Mouse (Mus musculus) embryonic facial prominence, embryonic 12.5 days (tissue): Measurements from ENCODE around the gene Tmem245. TPM values are rescaled to one million over a fixed set of nuclear protein-coding genes. Genes with fewer than 3 reads are reported as not detected.

ENCODE experiments used
- ATAC-seq: fragments of 200-750 bp; cut with Nextera tagmentation; 2 replicates; pipeline ENCODE4 v1.8.0; 2017; ENCODE audit not compliant: insufficient number of reproducible peaks, insufficient read depth, low FRiP score, low TSS enrichment
- H3K27ac ChIP-seq: fragments of 300-500 bp; sonication (generic); 2 replicates; pipeline ENCODE4 v1.5.1; 2016; ENCODE audit warnings: mild to moderate bottlenecking
- H3K27me3 ChIP-seq: fragments of 300-500 bp; sonication (generic); 2 replicates; pipeline ENCODE4 v1.6.1; 2016; ENCODE audit warnings: mild to moderate bottlenecking, moderate library complexity
- H3K36me3 ChIP-seq: fragments of 300-500 bp; sonication (generic); 2 replicates; pipeline ENCODE4 v1.6.1; 2016; ENCODE audit warnings: mild to moderate bottlenecking
- H3K4me1 ChIP-seq: fragments of 300-500 bp; sonication (generic); 2 replicates; pipeline ENCODE4 v1.6.1; 2016
- H3K4me2 ChIP-seq: fragments of 300-500 bp; sonication (generic); replicated peaks from 2 replicates; pipeline ENCODE4 v1.6.1; 2016; ENCODE audit warnings: mild to moderate bottlenecking, moderate library complexity
- H3K4me3 ChIP-seq: fragments of 300-500 bp; sonication (generic); 2 replicates; pipeline ENCODE4 v1.5.1; 2016; ENCODE audit warnings: mild to moderate bottlenecking
- H3K9ac ChIP-seq: fragments of 300-500 bp; sonication (generic); 2 replicates; pipeline ENCODE4 v1.6.1; 2016; ENCODE audit warnings: mild to moderate bottlenecking, moderate library complexity
- H3K9me3 ChIP-seq: fragments of 300-500 bp; sonication (generic); 2 replicates; pipeline ENCODE4 v1.6.1; 2016; ENCODE audit warnings: mild to moderate bottlenecking, moderate library complexity
- WGBS: fragments of 180-500 bp; shearing (Covaris S2); methylation state at CpG from one replicate; pipeline ENCODE4 v1.1.7; 2016; 5-methylcytosine and 5-hydroxymethylcytosine counted together
- polyA plus RNA-seq: library from polyadenylated mRNA; unstranded; fragments of >200 nt; fragmentation: Nextera tagmentation; extraction: Ambion mirVana; gene quantifications from 2 replicates; pipeline ENCODE4 v1.2.1, GENCODE M21; 2016

Tmem245 gene
- polyA plus RNA-seq, result 13.2 and 13.5 TPM in 2 replicates

GRCm38 (mm10) chr4:56946641-56947640 is at the start of gene Tmem245:
TSS of gene Tmem245 (minus strand) at chr4:56947437.
- Histone ChIP-seq H3K9ac (peak within 1 kb of the TSS; percentile 88), H3K4me3 (peak within 1 kb of the TSS; percentile 84), H3K36me3 (no peaks in the 10 kb centered on the region), H3K27me3 (no peaks in the 10 kb centered on the region), H3K9me3 (no peaks in the 10 kb centered on the region), H3K4me2 (peak within 1 kb of the TSS; percentile 78), H3K4me1 (peaks cover 33% of the 10 kb centered on the region), H3K27ac (peak within 1 kb of the TSS; percentile 88)
- WGBS, result under 1% methylated on average over 107 of the region's 107 CpGs
- ATAC-seq, result peak; percentile 94

- Histone ChIP-seq H3K9me3 (no peaks in the 10 kb centered on the region), H3K27ac (no peak overlapping the region), H3K9ac (no peak overlapping the region), H3K36me3 (no peaks in the 10 kb centered on the region), H3K4me3 (no peak overlapping the region), H3K27me3 (peaks cover 34% of the 10 kb centered on the region), H3K4me2 (no peak overlapping the region), H3K4me1 (0 out of 2 replicates have a peak, but pooled peaks cover 5% of the 10 kb centered on the region)
- no peak for ATAC-seq
- WGBS, result 85% methylated on average over 7 of the region's 7 CpGs
Observed at GRCm38 (mm10) chr4:56993331-56993730, 46.1 kb upstream of the Tmem245 start.

DNA sequence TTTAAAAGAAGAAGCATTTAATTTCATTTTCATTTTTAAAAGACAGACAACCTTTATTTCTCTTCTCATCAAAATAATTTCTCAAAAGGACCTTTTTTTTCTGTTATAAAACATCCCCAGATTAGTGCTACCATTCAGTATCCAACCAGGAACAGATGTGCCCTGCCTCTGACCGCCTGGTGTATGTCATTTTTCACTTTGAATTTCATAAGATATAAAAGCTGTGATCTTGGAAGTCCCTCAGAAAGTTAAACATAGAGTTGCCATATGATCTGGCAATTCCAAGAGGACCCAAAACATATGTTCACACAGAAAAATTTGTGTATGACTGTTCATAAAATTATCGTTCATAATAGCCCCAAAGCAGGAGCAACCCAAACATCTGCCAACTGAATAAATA is 44.7 kb upstream of the Tmem245 start:
- H3K27me3 ChIP-seq, result peaks cover 37% of the 10 kb centered on the region
- no peak for ATAC-seq
- WGBS, result 56% methylated on average over 2 of the region's 2 CpGs

DNA sequence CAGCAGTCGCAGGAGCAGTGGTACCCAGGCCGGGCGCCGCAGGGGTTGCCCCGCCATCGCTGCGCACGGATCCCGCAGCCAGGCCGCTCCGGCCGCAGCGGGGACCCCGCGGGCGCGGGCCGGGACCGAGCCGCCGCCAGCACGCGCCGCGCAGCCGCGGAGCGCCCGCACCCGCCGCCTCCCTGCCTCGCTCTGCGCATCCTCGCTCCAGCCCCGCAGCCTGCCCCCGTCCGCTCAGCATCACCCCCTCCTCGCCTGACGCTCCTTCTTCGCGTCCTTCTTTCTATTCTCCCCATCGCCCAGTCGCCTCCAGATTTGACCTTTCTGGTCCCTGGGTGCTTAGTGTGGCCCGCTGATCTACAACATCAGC is 43.0 kb upstream of the Tmem245 start, which contains the start of gene Frrs1l:
Gene Frrs1l, minus strand, starts transcription at position 177 of the 370 bp plus-strand sequence.
- H3K4me1 ChIP-seq, result 0 out of 2 replicates have a peak, but pooled peaks cover 5% of the 10 kb centered on the region
- no peak within 1 kb of the TSS for H3K27ac ChIP-seq
- H3K36me3 ChIP-seq, result no peaks in the 10 kb centered on the region
- H3K9ac ChIP-seq, result peak within 1 kb of the TSS; percentile 77
- peak; percentile 77; the same call in 1 of the 2 replicates for ATAC-seq
- H3K4me2 ChIP-seq, result peak within 1 kb of the TSS; percentile 97
- no peaks in the 10 kb centered on the region for H3K9me3 ChIP-seq
- H3K4me3 ChIP-seq, result peak within 1 kb of the TSS; percentile 75
- WGBS, result 1% methylated on average over 42 of the region's 44 CpGs
- H3K27me3 ChIP-seq, result peaks cover 33% of the 10 kb centered on the region

More for the DNA sequence above, 44.7 kb upstream of the Tmem245 start:
- Histone ChIP-seq H3K4me3 (no peak overlapping the region), H3K27ac (no peak overlapping the region), H3K9ac (no peak overlapping the region), H3K4me2 (no peak overlapping the region), H3K9me3 (no peaks in the 10 kb centered on the region), H3K4me1 (0 out of 2 replicates have a peak, but pooled peaks cover 5% of the 10 kb centered on the region), H3K36me3 (no peaks in the 10 kb centered on the region)

DNA sequence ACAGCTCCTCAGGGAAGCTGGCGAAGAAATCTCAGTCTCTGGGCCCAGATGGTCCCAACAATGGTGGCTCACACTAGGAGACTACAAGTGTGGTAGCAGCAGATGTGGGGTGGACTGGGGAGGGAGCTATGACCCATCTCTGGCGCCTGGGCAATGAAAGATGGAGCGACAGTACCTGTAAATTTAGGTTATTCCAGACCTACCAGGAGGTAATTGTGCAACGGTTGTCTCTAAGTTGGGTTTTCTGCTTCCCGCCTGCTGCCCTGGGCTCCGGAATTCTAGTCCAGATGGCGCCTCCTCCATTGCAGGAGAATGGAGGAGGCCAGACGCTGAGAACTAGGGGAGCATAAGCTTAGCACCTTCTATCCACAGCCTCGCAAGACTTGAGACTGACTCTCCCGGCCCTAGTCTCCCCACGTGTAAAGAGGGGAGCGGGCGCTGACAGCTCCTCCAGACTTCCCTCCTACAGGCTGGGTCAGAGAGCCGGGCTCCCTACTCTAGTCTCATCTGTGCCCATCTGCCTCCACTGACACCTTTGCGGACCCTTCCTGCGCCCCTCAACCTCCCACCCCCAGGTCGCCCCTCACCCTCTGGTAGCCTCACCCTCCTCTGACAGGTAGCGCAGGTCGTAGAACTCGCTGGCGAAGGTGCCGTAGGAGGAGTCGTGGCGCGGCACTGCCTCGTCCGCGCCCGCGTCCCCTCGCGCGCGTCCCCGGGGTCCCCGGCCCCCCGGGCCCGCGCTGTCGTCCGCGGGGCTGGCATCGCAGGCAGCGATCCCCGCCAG is 42.4 kb upstream of the Tmem245 start:
- Histone ChIP-seq H3K4me1 (0 out of 2 replicates have a peak, but pooled peaks cover 5% of the 10 kb centered on the region), H3K9ac (peak overlapping the region; percentile 77), H3K4me2 (peak overlapping the region; percentile 97), H3K27me3 (peaks cover 33% of the 10 kb centered on the region), H3K27ac (no peak overlapping the region), H3K4me3 (peak overlapping the region; percentile 75), H3K9me3 (no peaks in the 10 kb centered on the region), H3K36me3 (no peaks in the 10 kb centered on the region)
- 2% methylated on average over 32 of the region's 45 CpGs for WGBS
- 0 out of 2 replicates have a peak, but pooled peaks have one; percentile 47 for ATAC-seq

DNA sequence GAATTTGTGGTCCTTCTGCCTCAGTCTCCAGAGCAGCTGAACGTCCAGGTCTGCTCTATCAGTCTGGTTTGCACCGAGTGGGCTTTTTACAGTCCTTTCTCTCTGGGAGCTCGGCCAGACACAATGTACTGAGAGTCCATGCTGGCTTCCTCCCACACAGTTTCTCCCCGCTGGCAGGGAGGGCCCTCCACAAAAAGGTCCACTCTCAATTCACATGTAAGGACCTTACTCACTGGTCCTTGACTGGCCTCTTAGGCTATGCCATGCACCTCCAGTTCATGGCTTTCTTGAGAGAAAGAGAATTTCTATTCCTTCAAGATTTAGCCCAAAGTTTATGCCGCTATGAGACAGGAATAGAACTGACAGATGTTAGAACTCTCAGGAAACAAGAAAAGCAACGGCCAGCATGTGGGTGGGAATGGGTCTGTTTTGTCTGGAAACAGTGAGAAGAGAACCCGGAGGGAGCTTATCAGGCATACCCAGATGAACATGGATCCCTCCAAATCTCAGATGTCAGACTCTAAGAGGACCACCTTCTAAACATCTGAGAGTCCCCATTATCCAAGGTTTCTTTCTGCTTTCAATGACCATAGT is 18.4 kb upstream of the Tmem245 start:
- H3K4me1 ChIP-seq, result no peaks in the 10 kb centered on the region
- no peak overlapping the region for H3K9ac ChIP-seq
- ATAC-seq, result no peak
- WGBS, result 78% methylated on average over 7 of the region's 7 CpGs
- H3K27me3 ChIP-seq, result no peaks in the 10 kb centered on the region
- no peak overlapping the region for H3K27ac ChIP-seq
- no peak overlapping the region for H3K4me3 ChIP-seq
- H3K4me2 ChIP-seq, result no peak overlapping the region
- no peaks in the 10 kb centered on the region for H3K36me3 ChIP-seq
- no peaks in the 10 kb centered on the region for H3K9me3 ChIP-seq

DNA sequence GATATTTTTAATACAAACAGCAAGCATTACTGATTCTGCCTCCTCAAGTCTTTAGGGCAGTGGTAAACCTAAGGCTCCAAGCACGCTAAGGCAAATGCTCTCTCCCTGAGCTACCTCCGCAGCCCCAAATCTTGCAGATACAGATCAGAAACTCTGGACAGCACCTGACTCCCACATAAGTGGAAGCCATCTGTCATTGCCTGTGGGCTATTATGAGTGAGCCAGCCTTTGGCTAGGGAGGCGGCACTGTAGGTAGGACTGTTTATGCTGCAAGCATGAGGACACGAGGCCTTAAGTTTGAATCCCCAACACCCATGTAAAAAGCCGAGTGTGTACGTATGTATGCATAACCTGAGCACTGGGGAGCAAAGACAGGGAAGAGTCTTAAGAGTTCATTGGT is 16.4 kb upstream of the Tmem245 start:
- Histone ChIP-seq H3K4me3 (no peak overlapping the region), H3K27ac (no peak overlapping the region), H3K9ac (no peak overlapping the region), H3K4me1 (no peaks in the 10 kb centered on the region), H3K4me2 (no peak overlapping the region), H3K36me3 (no peaks in the 10 kb centered on the region), H3K9me3 (no peaks in the 10 kb centered on the region), H3K27me3 (no peaks in the 10 kb centered on the region)
- WGBS, result 81% methylated on average over 6 of the region's 6 CpGs
- ATAC-seq, result no peak

GRCm38 (mm10) chr4:56961320-56961925 is 14.2 kb upstream of the Tmem245 start:
- Histone ChIP-seq H3K4me2 (no peak overlapping the region), H3K4me1 (no peaks in the 10 kb centered on the region), H3K27ac (no peak overlapping the region), H3K36me3 (no peaks in the 10 kb centered on the region), H3K9me3 (no peaks in the 10 kb centered on the region), H3K9ac (no peak overlapping the region), H3K27me3 (no peaks in the 10 kb centered on the region), H3K4me3 (no peak overlapping the region)
- ATAC-seq, result no peak
- 80% methylated on average over 12 of the region's 12 CpGs for WGBS

DNA sequence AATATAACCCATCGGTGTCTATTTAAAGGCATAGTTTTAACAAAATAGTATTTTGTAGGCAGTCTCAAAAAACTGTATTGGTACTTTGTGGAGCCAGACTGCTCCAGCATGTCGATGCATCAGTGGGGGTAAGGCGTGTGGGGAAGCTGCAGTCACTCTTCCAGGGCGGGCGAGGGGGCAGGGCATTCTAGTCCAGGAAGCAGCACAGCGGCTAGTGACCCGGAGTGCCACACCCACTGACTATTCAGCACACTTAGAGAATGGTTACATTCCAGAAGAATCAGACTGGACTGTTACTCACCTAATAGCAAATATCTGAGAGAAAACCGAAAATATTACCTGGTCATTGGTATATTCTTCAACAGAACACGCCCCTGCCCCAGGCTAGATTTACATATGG is 10.3 kb upstream of the Tmem245 start:
- H3K4me1 ChIP-seq, result no peaks in the 10 kb centered on the region
- H3K27ac ChIP-seq, result no peak overlapping the region
- H3K27me3 ChIP-seq, result no peaks in the 10 kb centered on the region
- no peak for ATAC-seq
- WGBS, result 58% methylated on average over 9 of the region's 9 CpGs
- no peak overlapping the region for H3K9ac ChIP-seq
- H3K4me3 ChIP-seq, result no peak overlapping the region
- H3K9me3 ChIP-seq, result no peaks in the 10 kb centered on the region
- no peaks in the 10 kb centered on the region for H3K36me3 ChIP-seq
- no peak overlapping the region for H3K4me2 ChIP-seq

DNA sequence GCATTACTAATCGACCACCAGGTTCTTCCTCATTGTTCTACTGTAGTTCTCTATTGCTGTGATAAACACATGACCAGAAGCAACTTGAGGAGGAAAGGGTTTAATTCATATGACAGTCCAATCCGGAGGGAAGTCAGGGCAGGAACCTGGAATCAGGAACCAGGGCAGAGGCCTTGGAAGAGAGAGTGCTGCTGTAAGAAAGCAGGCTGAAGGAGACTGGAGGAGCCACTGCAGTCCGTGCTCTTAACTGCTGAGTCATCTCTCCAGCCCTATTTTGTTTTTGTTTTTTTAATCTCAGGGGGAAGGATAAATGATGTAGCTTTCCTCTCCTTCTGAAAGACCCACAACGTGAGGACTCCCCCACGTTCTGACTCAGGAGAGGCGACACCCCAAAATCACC is 6.0 kb upstream of the Tmem245 start:
- 66% methylated on average over 6 of the region's 6 CpGs for WGBS
- no peaks in the 10 kb centered on the region for H3K36me3 ChIP-seq
- no peak for ATAC-seq

DNA sequence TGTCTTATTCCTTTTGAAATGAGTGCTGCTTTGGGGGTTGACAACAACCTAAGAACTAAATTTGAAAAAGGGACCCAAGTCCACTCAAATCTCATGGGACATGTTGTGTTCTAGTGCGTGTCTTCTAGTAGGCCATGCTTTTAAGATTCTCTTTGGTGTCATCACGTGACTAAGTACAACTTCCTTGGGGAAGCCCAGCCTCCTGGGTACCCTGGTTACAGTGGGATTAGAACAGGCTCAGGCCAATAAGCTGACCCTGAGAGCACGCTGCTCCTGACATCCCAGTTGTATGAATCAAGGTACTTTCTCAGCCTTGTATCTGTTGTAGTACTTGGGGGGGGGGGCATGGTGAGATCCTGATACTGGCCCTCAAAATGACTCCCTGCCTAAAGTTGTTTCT is 4.5 kb upstream of the Tmem245 start:
- no peak for ATAC-seq
- Histone ChIP-seq H3K36me3 (no peaks in the 10 kb centered on the region), H3K4me2 (no peak overlapping the region), H3K4me3 (no peak overlapping the region), H3K4me1 (no peaks in the 10 kb centered on the region), H3K27ac (no peak overlapping the region), H3K27me3 (no peaks in the 10 kb centered on the region), H3K9ac (no peak overlapping the region), H3K9me3 (no peaks in the 10 kb centered on the region)
- 85% methylated on average over 3 of the region's 3 CpGs for WGBS

More for the DNA sequence above, 6.0 kb upstream of the Tmem245 start:
- Histone ChIP-seq H3K9ac (no peak overlapping the region), H3K4me3 (no peak overlapping the region), H3K27me3 (no peaks in the 10 kb centered on the region), H3K9me3 (no peaks in the 10 kb centered on the region), H3K4me1 (no peaks in the 10 kb centered on the region), H3K27ac (no peak overlapping the region), H3K4me2 (no peak overlapping the region)
